Mouse (Mus musculus): ENCODE data around the gene Nemp1.
A peak's percentile ranks its signal among the peaks of the same experiment; 100 is the strongest.

GRCm38 (mm10) chr10:127739083-127739660, 72.5 kb downstream of the Nemp1 start, which contains the start of gene Zbtb39:
- TF ChIP-seq CTCF (IDR thresholded peaks at IDR 0.05; ENCODE audit: low read depth) (peak; percentile 43), EP300 (IDR thresholded peaks at IDR 0.05; ENCODE audit: low read depth) (no peak)
